Mouse (Mus musculus) megakaryocyte, embryonic 14.5 days (primary cell): ENCODE data around the gene Fsd1l.

Source experiments
- FLI1 ChIP-seq: IDR thresholded peaks from 2 replicates; pipeline ENCODE4 v1.6.1; 2012; ENCODE audit warnings: low read length, inconsistent platforms, mixed read lengths
- GATA1 ChIP-seq: IDR thresholded peaks from 3 replicates; pipeline ENCODE4 v1.6.1; 2012; ENCODE audit warnings: mixed read lengths, low read length, inconsistent platforms, borderline replicate concordance

DNA sequence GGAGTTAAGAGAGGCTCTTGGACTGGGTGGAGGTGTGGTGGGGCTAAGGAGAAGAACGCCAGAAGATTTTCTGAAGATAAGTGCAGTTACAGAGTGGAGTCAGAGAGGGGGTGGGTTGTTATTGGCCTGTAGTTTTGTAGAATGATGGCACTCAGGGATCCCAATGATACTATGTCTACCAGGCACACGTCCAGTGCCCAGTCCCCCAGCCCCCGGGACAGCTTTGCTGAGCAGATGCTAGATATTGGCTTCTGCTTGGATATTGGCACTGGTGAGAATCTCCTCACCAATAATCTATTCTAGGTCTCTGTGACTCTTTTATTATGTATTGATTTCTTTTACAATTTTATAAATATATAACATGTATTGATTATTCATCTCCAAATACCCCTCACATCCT, 6.0 kb upstream of the Fsd1l start:
- TF ChIP-seq GATA1 (no peak), FLI1 (no peak)
